Comparison of ENCODE assay signal across 9 mouse cellular contexts in the genomic region with DNA sequence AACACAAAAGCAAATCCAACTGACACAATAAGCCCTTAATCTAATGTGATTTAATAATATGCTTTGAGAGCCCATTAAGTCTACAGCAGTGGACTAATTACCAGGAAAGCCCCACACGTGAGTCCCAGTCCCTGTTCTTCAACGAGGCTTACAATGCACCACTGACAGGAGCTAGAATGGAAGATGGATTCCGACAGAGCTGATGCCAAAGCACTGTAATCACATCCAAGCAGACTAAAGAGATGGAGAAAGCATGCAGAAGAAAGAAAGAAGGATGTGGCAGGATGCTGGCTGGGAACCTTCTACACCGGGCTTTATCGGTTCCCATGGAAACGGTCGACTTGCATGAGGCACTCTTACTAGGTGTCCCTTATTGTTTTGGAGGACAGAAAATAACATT.
DNase-seq lines count a peak whose midpoint lies in the region; ATAC-seq lines count a peak whose summit lies in the region.
"Had no signal": no experiment of that assay in that cellular context is flagged by ENCODE, and none has a peak within 500 bp of the region (broad histone marks: within the 10 kb centered on the region; RNA-seq: fewer than 3 reads in every experiment).

No protein-coding gene starts in this region.

- H3K9me3 ChIP-seq in forebrain, embryonic 11.5 days (ENCODE audit: control insufficient read depth, low read length): no peaks in the 10 kb centered on the region
- H3K9me3 ChIP-seq in hindbrain, embryonic 16.5 days (ENCODE audit: control insufficient read depth, low read length): no peaks in the 10 kb centered on the region
- H3K9me3 ChIP-seq in neural tube, embryonic 13.5 days: no peaks in the 10 kb centered on the region
- H3K9me3 ChIP-seq in heart, embryonic 12.5 days (replicated peaks): no peaks in the 10 kb centered on the region

- no peaks in the 10 kb centered on the region for H3K36me3 ChIP-seq in forebrain, embryonic 11.5 days (ENCODE audit: control insufficient read depth, insufficient read depth, low read length)
- H3K36me3 ChIP-seq in hindbrain, embryonic 16.5 days (ENCODE audit: control insufficient read depth, insufficient read depth, low read length): no peaks in the 10 kb centered on the region
- no peaks in the 10 kb centered on the region for H3K36me3 ChIP-seq in neural tube, embryonic 13.5 days
- H3K36me3 ChIP-seq in heart, embryonic 12.5 days: no peaks in the 10 kb centered on the region

- H3K4me1 ChIP-seq in forebrain, embryonic 11.5 days (replicated peaks; ENCODE audit: control insufficient read depth, insufficient read depth, low read length): peaks cover 6% of the 10 kb centered on the region; the same call in 1 of the 2 replicates
- H3K4me1 ChIP-seq in hindbrain, embryonic 16.5 days (ENCODE audit: control insufficient read depth, insufficient read depth, low read depth, low read length): no peaks in the 10 kb centered on the region
- H3K4me1 ChIP-seq in neural tube, embryonic 13.5 days (replicated peaks): peaks cover 13% of the 10 kb centered on the region
- H3K4me1 ChIP-seq in heart, embryonic 12.5 days (replicated peaks): 0 out of 2 replicates have a peak, but pooled peaks cover 3% of the 10 kb centered on the region

- 11% methylated on average over 7 of the region's 7 CpGs for WGBS in forebrain, embryonic 11.5 days
- 13% methylated on average over 7 of the region's 7 CpGs for WGBS in hindbrain, embryonic 16.5 days
- 17% methylated on average over 7 of the region's 7 CpGs for WGBS in neural tube, embryonic 13.5 days
- WGBS in heart, embryonic 12.5 days: 50% methylated on average over 7 of the region's 7 CpGs

- H3K27me3 ChIP-seq in forebrain, embryonic 11.5 days (ENCODE audit: control insufficient read depth, insufficient read depth, low read length): no peaks in the 10 kb centered on the region
- H3K27me3 ChIP-seq in hindbrain, embryonic 16.5 days (replicated peaks; ENCODE audit: control insufficient read depth, insufficient read depth, low read length): no peaks in the 10 kb centered on the region
- H3K27me3 ChIP-seq in neural tube, embryonic 13.5 days: no peaks in the 10 kb centered on the region
- no peaks in the 10 kb centered on the region for H3K27me3 ChIP-seq in heart, embryonic 12.5 days (replicated peaks)

- peak overlapping the region; percentile 82; the same call in 1 of the 2 replicates for H3K27ac ChIP-seq in forebrain, embryonic 11.5 days (ENCODE audit: low read depth, low read length)
- H3K27ac ChIP-seq in hindbrain, embryonic 16.5 days (ENCODE audit: low read depth, low read length): no peak overlapping the region
- H3K27ac ChIP-seq in neural tube, embryonic 13.5 days (replicated peaks): no peak overlapping the region
- H3K27ac ChIP-seq in heart, embryonic 12.5 days (ENCODE audit: poor library complexity, severe bottlenecking): no peak overlapping the region

- no peak overlapping the region for H3K4me3 ChIP-seq in forebrain, embryonic 11.5 days (ENCODE audit: low read depth, low read length)
- no peak overlapping the region for H3K4me3 ChIP-seq in hindbrain, embryonic 16.5 days (ENCODE audit: low read length)
- no peak overlapping the region for H3K4me3 ChIP-seq in neural tube, embryonic 13.5 days
- no peak overlapping the region for H3K4me3 ChIP-seq in heart, embryonic 12.5 days

- no peak overlapping the region for H3K9ac ChIP-seq in forebrain, embryonic 11.5 days (ENCODE audit: low read length)
- no peak overlapping the region for H3K9ac ChIP-seq in hindbrain, embryonic 16.5 days (ENCODE audit: low read depth, low read length)
- no peak overlapping the region for H3K9ac ChIP-seq in neural tube, embryonic 13.5 days
- H3K9ac ChIP-seq in heart, embryonic 12.5 days: no peak overlapping the region

- ATAC-seq in forebrain, embryonic 11.5 days (replicated peaks; ENCODE audit: low FRiP score): peak; percentile 96
- peak; percentile 97 for ATAC-seq in hindbrain, embryonic 16.5 days
- peak; percentile 95 for ATAC-seq in neural tube, embryonic 13.5 days (ENCODE audit: low read depth)
- no peak for ATAC-seq in heart, embryonic 12.5 days (ENCODE audit: insufficient number of reproducible peaks, low FRiP score)

- peak; percentile 75 for DNase-seq in embryo, embryonic 10 days (ENCODE audit: low spot score)
- peak; percentile 70 for DNase-seq in forebrain, embryonic 11.5 days (ENCODE audit: low spot score)
- DNase-seq in urinary bladder, postnatal 14 days (ENCODE audit: low spot score): no peak
- DNase-seq in testis, postnatal 14 days (ENCODE audit: low spot score): no peak
- DNase-seq in spleen, postnatal 36 days (ENCODE audit: low spot score in 2 of 2): no peak
- DNase-seq: kidney, postnatal 36 days had no signal

- no peak overlapping the region for H3K4me2 ChIP-seq in forebrain, embryonic 11.5 days (ENCODE audit: low read depth, low read length, severe bottlenecking)
- H3K4me2 ChIP-seq in hindbrain, embryonic 16.5 days (ENCODE audit: low read length): no peak overlapping the region
- no peak overlapping the region for H3K4me2 ChIP-seq in neural tube, embryonic 13.5 days
- no peak overlapping the region for H3K4me2 ChIP-seq in heart, embryonic 12.5 days

Comparison
In these comparisons a context has a peak if more than half of its experiments do, and no peak if none do; other contexts are left out.
1. DNase-seq: peak in embryo, embryonic 10 days (single experiment) and forebrain, embryonic 11.5 days (single experiment); none in urinary bladder, postnatal 14 days (single experiment), testis, postnatal 14 days (single experiment) and spleen, postnatal 36 days (0 of 2).